Mouse (Mus musculus) lung, postnatal 10 days (tissue): Measurements from ENCODE around the gene 4932438H23Rik.
"Not testable (repeated sequence)": the region's sequence is repeated elsewhere in the genome, so short reads cannot be mapped to it uniquely, and the experiment has no call there.

Experiments used
- DNase-seq: peaks from one replicate; pipeline ENCODE4 v3.0.0; 2021

Gene 4932438H23Rik

GRCm38 (mm10) chr16:91099444-91100065 lies 4.6 kb upstream of the 4932438H23Rik start:
- DNase-seq = no peak

- no peak for DNase-seq
These were observed 2.9 kb upstream of the 4932438H23Rik start for GRCm38 (mm10) chr16:91097858-91098257.

GRCm38 (mm10) chr16:91096984-91097506 lies 2.1 kb upstream of the 4932438H23Rik start:
- DNase-seq = no peak

GRCm38 (mm10) chr16:91096016-91096415 lies 1.1 kb upstream of the 4932438H23Rik start:
- DNase-seq = no peak

- DNase-seq = no peak
These were observed 8.1 kb downstream of the 4932438H23Rik start for GRCm38 (mm10) chr16:91086642-91087306.

- peak; percentile 34 for DNase-seq
These were observed 9.6 kb downstream of the 4932438H23Rik start for GRCm38 (mm10) chr16:91085239-91085825.

- DNase-seq = no peak
These were observed 10.3 kb downstream of the 4932438H23Rik start for GRCm38 (mm10) chr16:91084307-91085238.

DNA sequence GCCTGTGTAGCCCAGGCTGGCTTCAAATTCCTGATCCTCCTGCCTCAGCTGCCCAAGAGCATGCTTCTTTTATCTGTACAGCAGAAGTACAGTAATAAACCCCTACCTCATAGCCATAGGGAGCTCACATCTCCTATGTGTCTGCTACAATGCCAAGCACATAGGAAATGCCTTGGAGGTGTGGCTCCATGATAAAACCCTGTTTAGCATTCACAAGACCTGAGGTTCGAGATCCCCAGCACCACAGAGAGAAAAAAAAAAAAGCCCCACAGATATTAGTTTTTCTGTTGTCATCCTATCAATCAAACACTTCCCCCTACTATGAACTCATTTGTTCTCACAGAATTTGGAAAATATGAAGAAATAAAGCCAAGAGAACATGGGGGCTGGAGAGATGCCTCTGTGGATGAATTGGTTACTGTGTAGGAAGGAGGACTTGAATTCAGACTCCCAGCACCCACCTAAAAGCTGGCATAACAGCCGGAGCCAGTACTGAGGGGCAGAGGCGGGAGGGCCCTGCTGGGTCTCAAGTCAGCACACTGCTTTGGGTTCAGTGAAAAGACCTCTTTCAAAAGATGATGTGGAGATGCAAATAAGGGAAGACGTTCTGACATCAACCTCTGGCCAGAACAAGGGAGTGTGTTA lies 11.8 kb downstream of the 4932438H23Rik start:
- no peak for DNase-seq

DNA sequence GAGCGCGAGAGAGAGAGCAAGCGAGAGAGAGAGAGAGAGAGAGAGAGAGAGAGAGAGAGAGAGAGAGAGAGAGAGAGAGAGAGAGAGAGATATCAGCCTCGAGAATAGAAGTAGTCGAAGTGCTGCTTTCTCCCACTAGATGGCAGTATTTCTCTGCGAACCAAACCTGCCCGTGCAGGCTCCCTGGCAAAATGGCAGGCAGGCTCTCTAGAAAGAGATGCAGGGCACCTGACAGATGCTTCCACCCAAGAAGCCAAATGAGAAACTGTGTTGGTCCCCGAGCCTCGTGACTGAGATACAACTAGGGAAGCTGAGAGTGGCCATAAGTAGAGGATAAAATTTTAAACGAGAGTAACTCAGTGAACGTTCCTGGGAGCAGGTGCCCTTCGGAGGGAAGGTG lies 13.4 kb downstream of the 4932438H23Rik start:
- peak; percentile 81 for DNase-seq

DNA sequence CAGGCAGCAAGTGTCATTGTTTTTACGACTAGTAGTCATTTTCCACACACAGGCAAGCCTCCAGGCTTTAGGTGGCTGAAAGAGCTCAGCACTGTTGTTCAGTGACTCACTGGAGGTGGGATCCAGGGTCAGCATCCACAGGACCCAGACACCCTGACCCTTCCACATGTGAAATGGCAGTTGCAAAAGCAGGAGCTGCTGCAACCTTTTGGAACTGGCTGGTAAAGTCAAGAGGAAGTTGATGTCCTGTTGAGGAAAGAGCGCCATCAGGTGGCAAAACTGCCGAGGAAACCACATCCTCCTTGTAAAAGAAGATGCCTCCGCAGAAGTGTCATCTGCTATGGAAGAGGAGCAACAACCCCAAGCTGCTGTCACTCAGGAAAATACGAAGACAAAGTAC lies 18.7 kb downstream of the 4932438H23Rik start:
- peak; percentile 50 for DNase-seq

- not testable (repeated sequence) for DNase-seq
These were observed 19.5 kb downstream of the 4932438H23Rik start for GRCm38 (mm10) chr16:91075423-91075822.

DNA sequence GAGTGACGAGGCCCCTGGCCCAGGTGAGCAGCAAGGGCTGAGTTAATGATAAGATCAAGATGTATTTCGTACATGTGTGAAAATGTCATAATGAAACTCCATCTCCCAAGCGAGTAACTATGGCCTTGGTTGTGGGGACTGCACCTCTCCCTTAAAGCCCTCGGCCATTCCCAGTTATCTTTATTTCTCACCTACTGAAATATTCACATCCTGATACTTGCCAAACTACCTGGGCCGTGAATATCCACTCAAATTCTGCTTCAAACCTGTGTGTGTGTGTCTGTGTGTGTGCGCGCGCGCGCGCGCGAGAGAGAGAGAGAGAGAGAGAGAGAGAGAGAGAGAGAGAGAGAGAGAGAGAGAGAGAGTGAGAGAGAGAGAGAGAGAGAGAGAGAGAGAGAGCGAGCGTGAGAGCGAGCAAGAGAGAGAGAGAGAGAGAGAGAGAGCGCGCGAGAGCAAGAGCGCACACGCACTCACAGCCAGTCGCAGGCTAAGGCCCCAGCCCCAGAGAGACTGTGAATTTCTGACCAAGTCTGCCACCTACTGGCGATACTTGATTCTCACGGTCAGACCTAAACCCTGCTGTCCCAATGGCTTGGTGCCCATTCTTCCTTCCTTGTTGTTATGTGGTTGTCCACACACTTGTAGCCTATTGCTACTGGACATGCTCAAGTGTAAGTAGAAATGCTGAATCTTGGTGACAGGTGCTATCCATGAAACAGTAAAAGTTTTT lies 21.6 kb downstream of the 4932438H23Rik start:
- DNase-seq = peak; percentile 96

- no peak for DNase-seq
These were observed 22.7 kb downstream of the 4932438H23Rik start for GRCm38 (mm10) chr16:91072256-91072655.

GRCm38 (mm10) chr16:91068969-91069368 lies 26.0 kb downstream of the 4932438H23Rik start:
- peak; percentile 68 for DNase-seq

DNA sequence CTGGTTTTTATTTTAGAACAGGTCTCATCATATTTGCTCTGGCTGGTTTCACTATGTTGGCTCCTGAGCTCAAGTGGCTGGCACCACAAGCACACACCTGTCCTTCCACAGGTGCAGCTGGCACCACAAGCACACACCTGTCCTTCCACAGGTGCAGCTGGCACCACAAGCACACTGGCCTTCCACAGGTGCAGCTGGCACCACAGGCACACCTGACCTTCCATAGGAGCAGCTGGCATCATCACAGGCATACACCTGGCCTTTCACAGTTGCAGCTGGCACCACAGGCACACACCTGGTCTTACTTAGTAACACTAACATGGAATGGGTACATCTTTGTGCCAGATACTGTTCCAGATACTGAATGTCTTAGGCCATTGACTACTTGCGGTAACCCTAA lies 27.8 kb downstream of the 4932438H23Rik start:
- no peak for DNase-seq

DNA sequence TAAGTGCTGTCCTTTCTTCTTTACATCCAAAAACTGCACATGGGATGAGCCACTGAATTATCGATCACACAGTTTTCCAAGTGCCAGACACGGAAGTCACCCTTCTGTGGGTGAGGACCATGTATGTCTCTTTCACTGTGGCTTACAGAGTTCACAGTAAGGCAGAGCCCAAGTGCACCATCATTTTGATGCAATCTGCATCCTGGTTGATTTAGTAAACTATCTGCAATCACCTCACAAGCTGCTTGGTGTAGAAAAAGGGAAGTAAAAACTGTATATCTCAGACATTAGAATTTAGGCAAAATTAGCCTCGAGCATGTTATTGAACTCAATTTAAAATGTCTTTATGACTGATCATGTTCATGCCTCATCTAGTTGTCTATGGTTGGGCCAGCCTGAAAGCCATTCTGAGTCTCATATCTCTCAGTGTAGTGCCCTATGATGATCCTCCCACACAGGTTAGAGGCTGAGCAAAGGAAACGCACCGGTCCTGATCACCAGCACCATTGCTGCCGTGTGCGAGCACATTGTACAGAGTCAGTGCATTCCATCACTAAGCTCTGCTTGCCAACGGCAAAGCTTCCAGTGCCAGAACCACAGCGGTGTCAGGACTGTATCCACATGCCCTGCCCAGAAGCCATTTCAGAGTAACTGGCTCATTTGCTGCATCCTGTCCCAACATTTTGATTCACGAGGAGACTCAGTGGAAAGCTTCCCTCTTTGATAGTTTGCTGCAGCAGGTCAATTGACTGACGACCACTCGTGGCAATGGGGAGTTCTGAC lies 30.1 kb downstream of the 4932438H23Rik start:
- DNase-seq = no peak

- no peak for DNase-seq
These were observed 31.1 kb downstream of the 4932438H23Rik start for GRCm38 (mm10) chr16:91063786-91064185.

DNA sequence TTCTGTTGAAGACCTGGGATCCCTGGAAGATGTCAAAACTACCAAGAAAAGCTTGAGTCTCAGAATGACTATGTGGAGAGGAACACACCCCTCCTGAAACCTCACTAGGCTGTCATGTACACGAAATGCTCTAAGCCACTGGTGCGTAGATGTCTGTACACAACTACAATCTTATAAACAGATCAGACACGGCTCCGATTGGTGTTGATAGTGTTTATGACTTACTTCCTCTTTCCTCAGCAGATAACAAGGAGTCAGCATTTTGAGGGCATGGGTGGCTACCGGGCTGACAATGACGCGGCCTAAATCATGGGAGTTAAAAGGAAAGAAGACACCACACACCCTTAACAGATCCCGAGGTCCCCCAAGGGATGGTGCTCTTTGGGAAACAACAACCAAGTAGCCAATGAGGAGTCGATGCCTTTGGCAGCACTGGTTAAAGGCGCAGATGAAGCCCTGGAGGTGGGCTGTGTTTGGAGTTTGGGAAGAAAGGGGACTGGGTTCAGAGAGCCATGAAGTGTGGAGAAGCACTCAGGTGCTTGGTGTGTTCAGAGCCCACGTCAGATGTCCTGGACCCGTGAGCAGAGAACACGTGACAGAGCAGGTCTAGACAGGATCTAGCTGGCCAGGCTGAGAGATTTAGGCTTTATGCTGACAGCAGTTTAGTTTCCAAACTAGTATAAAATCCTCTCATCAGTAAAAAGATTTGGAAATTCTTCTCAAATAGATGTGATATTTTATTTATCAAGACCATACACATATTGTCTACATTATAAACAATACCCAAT lies 33.2 kb downstream of the 4932438H23Rik start:
- DNase-seq = no peak

- DNase-seq = no peak
These were observed 37.2 kb downstream of the 4932438H23Rik start for GRCm38 (mm10) chr16:91057741-91058140.

DNA sequence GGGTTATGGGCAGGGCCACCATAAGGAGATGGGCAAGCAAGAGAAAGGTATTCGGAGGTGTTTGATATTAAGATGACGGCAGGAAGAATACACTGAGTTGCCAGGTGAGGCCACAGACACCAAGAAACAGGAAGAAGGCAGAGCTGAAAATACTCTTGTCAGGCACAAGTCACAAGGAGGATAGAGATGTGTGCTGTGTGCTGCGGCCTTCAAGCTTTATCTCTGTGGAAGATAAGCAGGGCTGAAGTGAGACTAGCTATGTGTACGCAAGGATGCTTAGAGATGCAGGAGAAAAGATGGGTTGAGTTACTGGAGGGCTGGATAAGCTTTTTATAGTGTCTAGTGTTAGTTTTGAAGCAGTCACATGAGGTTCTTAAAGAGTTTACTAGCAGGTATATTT lies 37.7 kb downstream of the 4932438H23Rik start:
- no peak for DNase-seq
